Mouse (Mus musculus): ENCODE measurements around the gene Sppl3. TPM values are rescaled to one million over a fixed set of nuclear protein-coding genes. Genes with fewer than 3 reads are reported as not detected.

Gene Sppl3
- 10 to 100 TPM; 12.2 to 13.3 TPM for polyA plus RNA-seq (2017; shearing (Covaris generic))

DNA sequence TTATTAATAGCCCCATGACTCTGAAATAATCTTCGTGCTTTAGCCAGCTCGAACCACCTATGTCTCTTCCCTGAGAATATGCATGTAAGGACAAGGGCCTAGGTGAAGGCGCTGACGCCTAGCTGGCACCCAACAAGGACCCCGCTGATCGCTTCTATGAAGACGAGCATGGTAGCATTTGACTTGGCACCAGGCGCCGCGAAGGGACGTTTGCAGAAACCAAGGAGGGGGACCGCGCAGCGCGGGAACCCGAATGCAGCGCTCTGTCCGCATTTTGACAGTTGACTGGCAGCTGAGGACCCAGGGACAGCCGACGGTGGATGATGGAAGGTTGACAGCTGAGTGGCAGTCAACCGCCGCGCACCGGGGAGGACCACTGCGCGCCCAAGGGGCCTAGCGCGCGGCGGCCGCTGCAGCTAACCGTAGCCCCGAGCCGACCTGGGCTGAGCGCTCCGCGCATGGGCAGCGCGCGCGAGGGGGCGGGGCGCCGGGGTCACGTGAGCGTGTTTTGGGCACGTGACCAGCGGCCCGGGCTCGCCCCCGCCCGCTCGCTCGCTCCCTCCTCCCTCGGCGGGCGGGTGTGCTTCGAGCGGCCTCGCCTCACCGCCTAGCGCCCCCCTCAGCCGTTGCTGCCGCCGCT is at the start of gene Sppl3:
TSS of gene Sppl3 (plus strand) at position 561 of the 640 bp plus-strand sequence.
- peak; percentile 78 for ATAC-seq

DNA sequence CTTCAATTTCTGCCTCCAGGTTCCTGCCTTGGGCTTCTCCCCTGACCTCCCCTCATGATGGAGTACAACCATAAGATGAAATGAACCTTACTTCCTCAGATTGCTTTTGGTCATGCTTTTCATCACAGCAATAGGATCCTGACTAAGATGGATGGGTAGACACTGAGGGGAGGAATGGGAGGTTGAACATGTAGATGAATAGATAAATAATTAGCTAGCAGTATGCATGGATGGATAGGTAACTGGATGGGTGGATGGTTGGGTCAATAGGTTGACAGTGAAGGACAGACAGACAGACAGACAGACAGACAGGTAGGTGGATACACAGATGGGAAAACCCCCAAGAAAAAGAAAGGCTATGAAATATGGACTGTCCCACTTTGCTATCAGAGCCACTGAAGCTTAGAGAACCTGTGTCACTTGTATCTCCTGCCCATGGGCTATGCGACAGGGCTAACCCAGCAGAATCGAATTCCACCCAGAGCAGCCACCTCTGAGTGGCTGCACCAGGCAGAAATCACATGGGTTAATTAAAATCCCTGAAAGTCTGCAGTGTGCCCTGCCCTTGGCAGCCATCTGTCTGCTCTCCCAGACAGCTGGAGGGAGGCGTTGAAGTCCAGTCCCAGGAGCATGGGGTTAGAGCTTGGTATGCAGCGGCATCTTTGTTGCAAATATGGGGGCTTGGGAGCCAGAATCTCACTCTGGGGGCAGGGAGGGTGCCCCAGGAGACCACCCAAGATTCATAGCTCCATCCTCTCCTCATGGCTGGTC is 49.2 kb upstream of the Sppl3 start:
- ATAC-seq: no peak

DNA sequence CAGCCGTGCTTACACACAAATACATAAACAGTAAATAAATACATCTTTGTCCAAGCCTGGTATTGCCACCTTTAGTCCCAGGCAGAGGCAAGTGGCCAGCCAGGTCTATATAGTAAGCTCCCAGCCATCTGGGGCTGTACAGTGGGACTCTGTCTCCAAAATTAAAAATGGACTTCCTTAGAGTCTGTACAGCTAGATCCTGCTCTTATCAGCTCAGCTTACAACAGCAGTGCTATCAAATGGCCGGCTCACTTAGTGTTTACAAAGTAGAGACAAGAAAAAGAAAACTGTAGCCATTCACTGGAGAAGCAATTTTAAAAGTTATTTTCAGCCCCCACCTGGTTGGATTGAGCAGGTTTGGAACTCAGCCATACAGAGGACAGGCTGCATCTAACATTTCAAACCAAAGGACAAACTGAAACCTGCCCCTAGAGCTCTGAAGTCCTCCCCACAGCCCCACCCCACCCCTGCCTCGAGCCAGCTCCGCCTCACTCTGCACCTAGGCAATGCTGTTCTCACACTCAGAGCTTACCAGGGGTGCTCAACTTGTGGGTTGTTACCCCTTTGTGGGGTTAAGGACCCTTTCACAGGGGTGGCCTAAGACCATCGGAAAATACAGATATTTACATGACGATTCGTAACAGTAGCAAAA is 46.5 kb upstream of the Sppl3 start:
- no peak for ATAC-seq

DNA sequence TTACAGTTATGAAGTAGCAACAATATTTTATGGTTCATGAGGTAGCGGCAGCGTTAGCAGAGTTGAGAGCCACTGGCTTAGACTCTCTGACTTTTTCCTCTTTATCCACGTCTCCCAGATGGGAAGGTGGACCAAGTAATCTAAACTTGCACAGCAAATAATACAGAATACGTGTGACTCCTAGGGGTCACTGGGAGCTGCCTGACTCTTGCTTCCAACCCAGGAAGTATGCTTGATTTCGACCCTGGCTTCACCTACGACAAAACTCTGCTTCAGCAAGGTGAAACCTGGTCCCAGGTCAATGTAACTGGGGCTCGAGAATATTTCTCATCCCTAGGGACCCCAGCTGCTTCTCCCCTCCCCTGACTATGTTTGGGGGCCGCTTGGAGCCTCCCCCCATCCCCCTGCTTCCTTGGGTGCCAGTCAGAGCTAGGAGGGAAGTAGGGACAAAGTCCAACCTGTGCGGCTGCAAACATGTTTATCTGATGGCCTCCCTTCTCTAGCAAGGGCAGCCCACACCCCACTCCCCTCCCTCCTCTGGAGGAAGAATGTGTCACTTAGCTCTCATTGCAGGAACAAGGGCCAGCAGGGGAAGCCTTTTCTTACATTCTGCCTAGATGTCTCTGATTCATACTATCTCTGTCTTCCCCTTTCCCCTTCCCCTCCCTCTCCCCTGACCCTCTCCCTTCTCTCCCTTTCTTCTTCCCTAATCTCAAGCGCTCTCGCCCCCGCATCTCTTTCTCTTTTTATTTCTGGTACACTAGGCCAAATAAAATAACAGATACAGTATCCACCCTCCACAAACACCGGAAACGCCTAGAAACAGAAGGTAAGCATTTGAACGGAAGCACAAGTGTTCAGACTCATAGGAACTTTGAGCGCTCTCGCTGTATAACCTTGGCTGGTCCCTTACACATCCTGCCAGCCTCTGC is 45.7 kb upstream of the Sppl3 start:
- no peak for ATAC-seq

DNA sequence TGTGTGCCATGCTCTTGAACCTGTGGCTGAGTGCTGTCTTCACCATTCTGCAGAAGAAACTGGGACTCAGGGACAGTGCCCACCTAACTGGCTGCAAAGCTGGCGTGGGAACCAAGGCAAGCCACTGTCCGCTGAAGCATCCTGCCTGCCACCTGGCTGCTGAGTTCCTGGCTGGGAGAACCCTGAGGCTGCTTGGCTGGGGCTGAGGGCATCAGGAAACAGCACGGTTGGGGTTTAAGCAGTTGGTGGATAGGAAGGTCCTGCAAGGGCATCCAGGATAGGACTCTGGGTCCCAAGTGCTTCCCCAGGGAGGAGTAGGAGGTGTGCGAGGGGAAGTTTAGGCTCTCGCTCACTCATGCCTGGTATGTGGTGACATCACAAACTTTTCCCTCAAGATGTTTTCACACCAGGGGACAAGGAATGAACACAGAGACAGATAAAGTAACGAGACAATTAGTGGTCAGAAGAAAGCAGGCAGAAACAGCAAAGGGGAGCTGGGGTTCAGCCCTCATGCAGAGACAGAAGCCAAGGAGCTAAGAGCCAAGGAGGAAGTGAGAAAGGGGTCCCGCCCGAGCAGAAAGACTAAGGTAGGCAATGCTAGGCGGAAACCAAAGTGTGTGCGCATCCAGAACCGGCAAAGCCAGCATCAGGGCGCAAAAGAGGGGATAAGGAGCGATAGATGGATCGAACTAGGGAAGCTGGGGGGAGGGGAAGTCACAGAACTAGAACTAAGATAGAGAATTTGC is 43.2 kb upstream of the Sppl3 start:
- ATAC-seq: no peak

DNA sequence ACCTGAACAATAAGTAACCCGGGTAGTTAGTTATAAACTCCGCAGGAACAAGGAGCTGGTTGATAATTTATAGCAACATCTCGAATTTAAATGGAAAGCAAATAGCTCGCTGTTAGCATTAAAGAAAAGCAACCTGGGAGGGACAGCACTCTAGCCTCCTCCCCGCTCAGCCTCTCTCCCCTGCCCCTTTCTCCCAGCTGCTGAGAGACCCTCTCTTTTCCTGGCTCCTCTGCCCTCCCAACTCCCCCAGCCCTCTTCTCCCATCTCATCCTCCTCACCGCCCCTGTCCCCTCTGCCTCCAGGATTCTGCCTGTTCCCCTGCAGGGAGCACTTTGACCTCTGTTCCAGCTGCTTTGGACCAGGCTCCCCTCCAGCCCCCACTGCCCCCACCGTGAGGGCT is 42.3 kb upstream of the Sppl3 start:
- no peak for ATAC-seq

DNA sequence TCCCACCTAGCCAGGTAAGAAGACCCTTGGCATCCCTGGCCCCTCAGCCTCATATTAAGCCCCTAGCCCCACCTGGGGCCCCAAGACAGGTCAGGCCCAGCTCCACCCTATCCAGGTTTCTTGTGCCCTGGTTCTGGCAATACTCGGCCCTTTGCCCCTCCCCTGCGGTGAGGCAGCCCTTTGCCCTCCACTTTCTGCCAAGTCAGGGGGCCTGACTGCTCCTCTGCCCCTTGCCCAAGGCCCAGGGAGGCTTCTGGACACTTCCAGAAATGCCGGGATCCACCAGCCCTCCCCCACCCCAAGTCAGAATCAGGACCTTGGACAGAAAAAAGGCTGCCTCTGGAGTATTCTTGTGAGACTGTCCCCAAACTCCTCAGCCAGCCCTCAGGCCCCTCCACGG is 41.9 kb upstream of the Sppl3 start:
- ATAC-seq: no peak

DNA sequence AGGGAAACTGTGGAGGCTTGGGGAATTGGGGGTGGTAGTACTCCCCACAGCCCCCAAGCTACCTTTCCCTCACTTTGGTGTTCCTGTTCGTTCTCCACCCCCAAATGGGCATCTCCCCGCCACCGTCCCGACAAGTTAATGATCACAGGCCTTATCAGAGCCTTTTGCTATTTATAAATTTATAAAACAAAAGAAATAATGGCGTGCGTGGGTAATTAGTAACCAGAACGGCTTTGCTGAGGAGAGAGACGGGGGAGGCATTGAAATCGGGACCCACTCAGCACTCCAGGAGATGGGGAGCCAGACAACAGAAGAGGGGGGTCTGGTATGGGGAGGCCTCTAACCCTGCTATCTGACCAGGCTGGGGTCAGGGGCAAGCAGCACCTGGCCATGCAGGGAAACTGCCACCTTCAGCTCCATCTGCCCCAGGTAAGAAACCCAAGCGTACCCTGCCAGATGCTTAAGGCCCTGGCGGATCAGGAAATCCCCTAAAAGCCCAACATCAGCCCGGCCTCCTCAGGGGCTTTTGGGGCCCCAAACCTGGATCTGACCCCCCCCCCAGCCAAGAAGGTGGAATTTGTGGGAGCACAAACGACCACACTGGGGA is 41.2 kb upstream of the Sppl3 start:
- ATAC-seq: no peak

DNA sequence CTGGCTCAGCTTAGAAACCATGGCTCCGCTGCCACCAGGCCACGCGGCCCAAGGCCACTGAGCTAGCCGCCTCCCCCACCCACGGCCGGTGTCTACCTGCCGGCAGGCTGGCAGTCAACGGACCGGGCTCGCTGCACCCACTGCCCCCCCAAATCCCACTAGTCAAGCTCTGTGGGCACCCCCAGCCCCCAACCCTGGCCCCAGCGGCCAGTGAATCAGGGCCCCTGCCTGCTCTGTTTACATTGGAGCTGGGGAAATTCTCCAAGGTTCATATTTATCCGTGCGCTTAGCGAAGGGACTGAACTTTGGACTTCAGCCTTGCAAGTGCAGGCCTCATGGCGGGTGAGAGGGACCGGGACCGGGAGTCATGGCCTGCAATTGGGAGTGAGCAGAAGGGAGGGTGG is 40.1 kb upstream of the Sppl3 start, which contains the start of gene Hnf1a:
TSS of gene Hnf1a (minus strand) at position 271 of the 404 bp plus-strand sequence.
- ATAC-seq: no peak

DNA sequence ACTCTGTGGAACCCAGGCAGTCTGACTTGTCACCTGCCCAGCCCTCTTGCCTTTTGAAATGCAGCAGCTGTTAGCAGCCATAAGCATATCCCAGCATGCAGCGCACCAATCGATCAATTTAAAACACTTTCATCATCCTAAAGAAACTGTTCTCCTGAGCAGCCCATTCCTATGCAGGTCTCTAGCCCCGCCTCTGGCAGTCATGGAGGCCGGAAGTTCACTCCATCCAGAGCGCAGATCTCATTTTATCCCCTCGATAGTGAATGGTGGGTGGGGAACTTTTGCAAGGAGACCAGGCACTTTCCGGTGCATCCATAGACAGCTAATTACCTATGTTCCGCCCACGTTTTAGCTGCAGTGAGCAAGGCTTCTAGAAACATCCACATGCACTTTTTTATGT is 38.7 kb upstream of the Sppl3 start:
- ATAC-seq: no peak

DNA sequence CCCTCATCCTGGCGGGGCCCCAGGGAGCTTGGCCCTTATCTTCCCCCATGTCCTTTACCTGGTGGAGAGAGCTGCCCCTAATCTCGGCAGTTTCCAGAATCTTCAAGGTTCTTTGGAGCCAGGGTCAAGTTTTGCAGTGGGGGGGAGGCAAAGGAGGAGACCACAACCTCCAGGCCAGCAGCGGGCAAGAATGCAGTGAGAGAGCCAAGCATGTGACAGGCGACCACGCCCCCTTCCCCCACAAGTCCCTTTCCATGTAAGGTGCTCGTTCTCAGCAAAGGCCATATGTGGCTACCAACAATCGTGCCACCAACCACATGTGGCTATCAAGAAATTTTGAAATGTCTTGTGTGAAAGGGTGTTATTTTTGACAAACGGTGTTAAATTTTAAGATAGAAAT is 37.8 kb upstream of the Sppl3 start:
- no peak for ATAC-seq

DNA sequence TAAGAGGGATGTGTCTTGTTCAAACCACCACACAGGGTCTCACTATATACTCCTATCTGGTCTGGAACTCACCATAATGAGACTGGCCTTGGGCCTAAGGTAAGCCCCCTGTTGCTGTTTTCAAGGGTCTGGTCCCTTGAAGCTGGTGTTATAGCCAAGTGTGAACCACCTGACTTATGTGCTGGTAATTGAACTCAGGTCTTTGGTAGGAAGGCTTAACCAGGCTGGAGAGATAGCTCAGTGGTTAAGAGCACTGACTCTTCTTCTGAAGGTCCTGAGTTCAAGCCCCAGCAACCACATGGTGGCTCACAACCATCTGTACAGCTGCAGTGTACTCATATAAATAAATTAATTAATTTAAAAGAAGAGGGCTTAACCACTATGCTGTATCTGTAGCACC is 34.0 kb upstream of the Sppl3 start:
- ATAC-seq: no peak

DNA sequence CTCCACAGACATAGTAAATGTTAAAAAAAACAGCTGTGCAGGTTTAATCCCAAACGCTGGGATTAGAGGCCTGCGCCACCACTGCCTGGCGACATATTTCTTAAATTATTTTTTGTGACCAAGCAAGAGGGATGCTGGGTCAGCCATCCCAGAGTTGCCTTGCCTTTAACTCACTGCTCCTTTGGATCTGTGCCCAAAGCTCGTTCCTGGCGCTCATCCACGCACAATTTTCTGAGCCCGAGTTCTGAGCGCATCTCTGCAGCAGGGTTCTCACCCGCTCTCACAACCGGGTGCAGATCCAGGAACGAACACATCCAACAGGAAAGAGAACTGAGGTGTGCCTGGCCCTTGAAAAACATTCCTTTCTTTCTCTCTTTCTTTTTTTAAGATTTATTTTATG is 32.5 kb upstream of the Sppl3 start:
- ATAC-seq: no peak

DNA sequence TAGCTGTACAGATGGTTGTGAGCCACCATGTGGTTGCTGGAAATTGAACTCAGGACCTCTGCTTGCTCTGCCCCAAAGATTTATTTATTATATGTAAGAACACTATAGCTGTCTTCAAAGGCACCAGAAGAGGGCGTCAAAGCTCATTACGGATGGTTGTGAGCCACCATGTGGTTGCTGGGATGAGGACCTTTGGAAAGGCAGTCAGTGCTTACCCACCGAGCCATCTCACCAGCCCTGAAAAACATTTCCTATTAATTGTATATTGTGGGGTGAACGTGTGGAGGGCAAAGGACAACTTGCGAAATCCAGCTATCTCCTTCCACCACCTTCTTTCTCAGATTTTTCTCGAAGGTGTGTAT is 32.1 kb upstream of the Sppl3 start:
- no peak for ATAC-seq

DNA sequence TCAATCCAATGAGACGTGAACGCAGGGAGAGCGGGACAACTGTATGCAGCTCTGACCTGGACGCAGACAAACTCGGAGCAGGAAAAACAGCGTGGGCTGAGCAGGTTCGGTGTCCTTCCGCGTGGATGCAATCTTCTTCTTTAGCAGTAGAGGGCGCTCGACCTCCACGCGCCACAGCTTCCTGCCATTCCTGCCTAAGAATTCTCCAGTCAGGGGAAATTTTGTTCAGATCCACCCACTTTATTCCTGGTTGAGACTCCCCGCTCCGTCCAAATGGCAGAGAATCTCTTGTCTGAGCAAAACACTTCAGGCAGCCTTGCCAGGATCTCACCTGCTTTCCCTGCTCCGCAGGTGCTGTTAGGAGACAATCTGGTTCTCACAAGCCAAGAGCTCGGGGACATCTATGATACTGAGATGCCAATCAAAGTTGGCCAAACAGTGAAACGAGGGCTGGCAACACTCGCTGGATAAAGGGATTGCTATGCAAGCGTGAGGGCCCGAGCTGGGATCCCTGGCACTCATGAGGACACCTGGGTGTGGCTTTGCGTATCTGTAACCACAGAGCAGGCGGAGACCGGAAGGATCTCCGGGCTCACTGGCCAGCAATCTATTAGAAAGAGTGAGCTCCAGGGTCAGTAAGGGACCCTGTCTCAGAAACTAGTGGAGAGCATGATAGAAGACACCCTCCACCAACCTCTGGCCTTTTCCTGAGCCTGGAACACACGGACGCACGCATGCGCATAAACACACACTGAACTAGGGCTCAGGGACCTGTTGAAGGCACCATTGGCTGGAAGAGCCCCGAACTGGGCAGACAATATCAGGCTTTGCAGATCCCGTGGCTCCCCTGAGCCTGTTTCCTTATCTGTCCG is 31.5 kb upstream of the Sppl3 start:
- ATAC-seq: peak; percentile 43

DNA sequence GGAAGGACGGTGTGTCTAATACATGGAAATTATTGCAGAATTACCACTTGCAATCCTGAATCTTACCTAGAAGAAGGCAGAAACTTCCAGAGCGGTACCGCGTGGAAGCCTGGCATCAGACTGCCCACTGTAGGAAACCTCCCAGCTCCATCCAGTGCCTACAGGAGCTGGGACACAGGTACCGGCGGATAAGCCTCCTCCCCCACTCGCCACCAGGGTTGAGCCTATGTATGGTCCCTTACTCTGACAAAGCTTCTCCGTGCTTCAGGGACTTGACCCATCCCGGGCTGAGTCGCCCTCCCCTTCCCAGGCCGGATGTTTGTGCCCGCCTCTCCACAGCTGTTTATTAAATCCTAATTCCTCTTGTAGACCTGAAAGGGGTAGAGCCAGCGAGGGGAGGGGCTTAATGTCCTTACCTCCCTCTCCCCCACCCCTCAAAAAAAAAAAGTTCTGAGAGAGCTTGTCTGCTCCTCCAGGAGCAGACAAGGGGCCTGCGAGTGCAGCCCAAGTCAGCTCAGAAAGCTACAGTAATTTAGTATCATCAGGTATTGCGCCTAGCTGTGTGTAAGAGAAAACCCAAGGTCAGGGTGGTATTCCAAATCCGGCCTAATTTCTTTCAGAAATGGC is 30.7 kb upstream of the Sppl3 start:
- no peak for ATAC-seq

DNA sequence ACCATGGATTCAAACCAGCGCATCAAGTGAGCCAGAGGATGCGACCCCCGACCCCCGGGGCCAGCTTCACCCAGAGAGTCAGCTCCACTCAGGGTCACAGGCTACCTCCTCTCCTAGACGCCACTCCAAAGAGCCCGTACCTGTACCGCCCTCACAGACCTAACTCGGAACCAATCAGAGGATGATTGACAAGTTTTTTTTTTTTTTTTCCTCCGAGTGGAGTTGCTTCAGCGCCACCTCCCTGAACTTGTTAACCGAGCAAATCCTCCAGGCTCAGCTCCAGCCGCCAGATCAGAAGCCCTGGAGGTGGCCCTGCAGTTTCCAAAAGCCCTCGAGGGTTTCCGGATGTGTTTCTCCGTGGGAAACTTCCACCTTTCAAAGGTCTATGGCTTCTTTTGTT is 28.9 kb upstream of the Sppl3 start:
- no peak for ATAC-seq

DNA sequence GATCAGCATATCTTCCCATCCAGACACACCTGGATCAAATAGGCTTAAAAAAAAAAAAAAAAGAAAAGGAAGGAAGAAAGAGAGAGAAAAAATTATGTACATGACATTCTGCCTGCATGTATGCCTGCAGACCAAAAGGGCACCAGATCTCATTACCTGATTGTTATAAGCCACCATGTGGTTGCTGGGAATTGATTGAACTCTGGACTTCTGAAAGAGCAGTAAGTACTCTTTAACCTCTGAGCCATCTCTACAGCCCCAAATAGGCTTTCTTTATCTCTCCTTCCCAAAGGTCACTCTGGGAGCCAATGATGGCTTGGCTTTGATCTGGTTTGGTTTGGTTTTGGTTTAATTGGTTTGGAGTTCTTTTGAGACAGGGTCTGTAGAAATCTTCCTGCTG is 25.9 kb upstream of the Sppl3 start:
- ATAC-seq: no peak

DNA sequence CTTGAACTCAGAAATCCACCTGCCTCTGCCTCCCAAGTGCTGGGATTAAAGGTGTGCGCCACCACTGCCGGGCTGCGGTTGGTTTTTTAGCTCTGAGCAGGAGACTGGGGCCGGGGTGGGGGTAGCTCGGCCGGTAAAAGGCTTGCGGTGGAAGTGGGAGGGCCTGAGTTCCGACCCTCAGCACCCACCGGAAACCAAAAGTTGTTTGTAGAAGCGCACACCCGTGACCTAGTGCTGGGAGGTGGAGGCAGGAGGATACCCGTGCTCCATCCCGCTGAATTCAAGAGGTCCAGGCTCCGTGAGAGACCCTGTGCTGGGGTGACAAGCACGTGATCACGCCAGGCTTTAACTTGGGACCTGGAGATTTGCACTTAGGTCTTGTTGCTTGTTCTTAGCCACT is 14.5 kb upstream of the Sppl3 start:
- ATAC-seq: peak; percentile 28

DNA sequence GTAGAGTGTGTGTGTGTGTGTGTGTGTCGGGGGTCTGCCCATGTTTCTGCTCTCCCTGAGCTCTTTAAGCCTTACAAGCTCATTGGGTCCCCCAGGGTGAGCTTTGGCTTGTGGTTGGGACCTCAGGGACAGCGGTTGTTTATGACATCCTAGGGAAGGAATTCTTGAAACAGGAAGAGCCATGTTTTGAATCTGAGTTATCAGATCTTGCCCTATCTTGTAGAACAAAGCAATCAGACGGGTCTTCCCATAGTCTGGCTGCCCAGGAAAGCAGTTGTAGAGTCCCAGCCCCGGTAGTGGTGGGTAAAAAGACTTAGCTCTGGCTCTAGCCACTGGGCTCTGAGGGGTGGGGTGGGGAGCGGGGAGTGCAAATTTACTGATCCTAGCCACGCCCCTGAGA is 13.6 kb upstream of the Sppl3 start:
- no peak for ATAC-seq
